Mouse (Mus musculus): ENCODE results near the gene Sephs1. TPM values are rescaled to one million over a fixed set of nuclear protein-coding genes. Genes with fewer than 3 reads are reported as not detected.

Gene Sephs1
- 10.1 TPM for polyA plus RNA-seq (2014; fragmentation: Illumina TruSeq; extraction: RNeasy Lipid Tissue Mini Kit (QIAGEN cat#74804); ENCODE audit: low read depth, low replicate concordance)

GRCm38 (mm10) chr2:4881350-4882248, at the start of gene Sephs1:
TSS of gene Sephs1 (plus strand) at chr2:4881564.

GRCm38 (mm10) chr2:4918860-4919739, 37.7 kb downstream of the Sephs1 start, which contains the start of gene Phyh:
TSS of gene Phyh (plus strand) at chr2:4919019.

Other genes starting within 250 kb of the Sephs1 start
- gene Prpf18, start 229.5 kb upstream of the Sephs1 start, polyA plus RNA-seq (2014; fragmentation: Illumina TruSeq; extraction: RNeasy Lipid Tissue Mini Kit (QIAGEN cat#74804); ENCODE audit: low read depth, low replicate concordance), result 38.5 TPM
- gene Bend7, start 163.7 kb upstream of the Sephs1 start, polyA plus RNA-seq (2014; fragmentation: Illumina TruSeq; extraction: RNeasy Lipid Tissue Mini Kit (QIAGEN cat#74804); ENCODE audit: low read depth, low replicate concordance), result 4.6 TPM
- 1,007 TPM for gene Phyh, start 37.5 kb downstream of the Sephs1 start, polyA plus RNA-seq (2014; fragmentation: Illumina TruSeq; extraction: RNeasy Lipid Tissue Mini Kit (QIAGEN cat#74804); ENCODE audit: low read depth, low replicate concordance)
- not detected for gene Ucma, start 94.6 kb downstream of the Sephs1 start, polyA plus RNA-seq (2014; fragmentation: Illumina TruSeq; extraction: RNeasy Lipid Tissue Mini Kit (QIAGEN cat#74804); ENCODE audit: low read depth, low replicate concordance)
- 0.16 TPM for gene Mcm10, start 131.2 kb downstream of the Sephs1 start, polyA plus RNA-seq (2014; fragmentation: Illumina TruSeq; extraction: RNeasy Lipid Tissue Mini Kit (QIAGEN cat#74804); ENCODE audit: low read depth, low replicate concordance)
- gene Optn, start 182.5 kb downstream of the Sephs1 start, polyA plus RNA-seq (2014; fragmentation: Illumina TruSeq; extraction: RNeasy Lipid Tissue Mini Kit (QIAGEN cat#74804); ENCODE audit: low read depth, low replicate concordance), result 80.0 TPM

Measured in heart, adult 10 weeks (tissue).